Mouse (Mus musculus) brain, adult 2 months (tissue): Measurements from ENCODE around the gene Ebp.

ENCODE experiments used
- DNase-seq: peaks from one replicate; pipeline ENCODE4 v3.0.0; 2011; ENCODE audit warnings: low read depth, low spot score

The Ebp gene

DNA sequence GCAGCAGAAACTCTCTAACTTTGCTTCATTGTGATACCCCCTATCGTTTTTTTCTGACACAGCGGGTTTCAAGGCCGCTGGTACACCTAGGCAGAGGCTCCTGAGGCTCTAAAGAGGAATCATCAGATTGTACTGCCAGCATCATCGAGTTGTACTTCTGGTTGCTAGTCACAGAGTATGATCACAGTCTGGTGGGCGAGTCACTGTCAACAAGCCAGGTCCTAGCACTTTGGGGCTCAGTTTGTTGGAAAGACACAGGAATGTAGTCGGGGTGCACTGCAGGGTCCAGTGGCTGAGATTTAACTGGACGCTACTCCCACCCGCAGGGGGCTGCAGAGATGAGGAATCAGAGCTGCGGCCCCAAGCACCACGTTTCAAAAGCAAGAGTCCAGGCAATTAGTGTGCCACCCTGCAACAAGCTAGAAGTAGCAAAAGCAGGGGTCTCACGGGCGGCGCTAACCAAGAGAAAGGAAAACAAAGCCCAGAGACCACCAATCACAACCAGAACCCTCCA is 1.1 kb downstream of the Ebp start:
- DNase-seq, result peak; percentile 34

GRCm38 (mm10) chrX:8182871-8183540 is 10.3 kb downstream of the Ebp start:
- no peak for DNase-seq

DNA sequence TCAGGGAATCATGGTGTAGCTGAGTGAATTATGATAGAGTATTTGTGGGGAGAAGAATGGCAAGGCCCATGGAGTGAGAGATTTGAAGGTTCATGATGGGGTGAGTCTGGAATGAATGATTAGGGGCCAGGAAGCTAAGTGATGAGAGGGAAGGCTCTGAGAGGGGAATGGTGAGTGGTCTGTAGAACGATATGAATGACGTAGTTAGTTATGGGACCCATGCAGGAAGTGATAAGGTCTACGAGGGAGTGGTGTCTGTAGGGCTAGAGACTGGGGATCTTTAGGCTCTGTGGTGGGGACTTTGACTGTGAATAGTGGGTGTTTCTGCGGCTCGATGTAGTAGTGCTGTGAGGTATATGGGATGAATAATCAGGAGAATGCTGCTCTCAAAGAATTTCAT is 13.7 kb downstream of the Ebp start:
- no peak for DNase-seq

GRCm38 (mm10) chrX:8178871-8179270 is 14.4 kb downstream of the Ebp start:
- no peak for DNase-seq

- DNase-seq, result peak; percentile 95
Observed at GRCm38 (mm10) chrX:8175504-8176385, 17.6 kb downstream of the Ebp start, which contains the start of gene Tbc1d25. Gene Tbc1d25 (minus strand): TSS chrX:8176181.

DNA sequence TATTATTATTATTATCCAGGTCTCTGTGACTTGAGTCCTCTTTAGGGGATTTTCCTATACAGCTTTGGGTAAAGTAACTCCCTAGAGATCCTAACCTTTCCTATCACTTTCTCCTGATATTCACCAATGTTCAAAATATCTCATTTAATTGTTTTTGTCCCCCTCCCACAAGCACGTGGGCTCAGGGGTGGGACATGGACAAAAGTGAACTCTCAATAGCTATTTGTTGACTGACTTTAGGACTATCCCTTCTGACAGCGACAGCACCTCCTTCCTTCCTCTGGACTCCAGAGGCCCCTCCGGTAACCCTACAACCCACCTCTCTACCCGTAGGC is 18.2 kb downstream of the Ebp start:
- no peak for DNase-seq

GRCm38 (mm10) chrX:8167716-8168647 is 25.3 kb downstream of the Ebp start:
- DNase-seq, result no peak

DNA sequence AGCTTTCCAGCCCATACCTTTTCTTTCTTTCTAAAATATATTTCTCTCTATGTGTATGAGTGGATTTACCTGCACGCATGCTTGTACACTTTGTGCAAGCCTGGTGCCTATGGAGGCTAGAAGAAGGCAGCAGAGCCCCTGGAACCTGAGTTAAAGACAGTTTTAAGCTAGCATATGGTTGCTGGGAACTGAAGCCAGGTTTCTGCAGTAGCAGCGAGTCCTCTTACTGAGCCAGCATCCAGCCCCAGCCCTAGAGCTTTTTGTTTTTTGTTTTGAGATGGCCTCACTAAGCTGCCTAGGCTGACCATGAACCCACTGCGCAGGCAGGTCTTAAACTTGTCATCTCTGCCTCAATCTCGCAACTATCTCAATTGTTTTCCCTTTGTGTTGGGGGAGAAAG is 28.8 kb downstream of the Ebp start:
- DNase-seq, result peak; percentile 75

DNA sequence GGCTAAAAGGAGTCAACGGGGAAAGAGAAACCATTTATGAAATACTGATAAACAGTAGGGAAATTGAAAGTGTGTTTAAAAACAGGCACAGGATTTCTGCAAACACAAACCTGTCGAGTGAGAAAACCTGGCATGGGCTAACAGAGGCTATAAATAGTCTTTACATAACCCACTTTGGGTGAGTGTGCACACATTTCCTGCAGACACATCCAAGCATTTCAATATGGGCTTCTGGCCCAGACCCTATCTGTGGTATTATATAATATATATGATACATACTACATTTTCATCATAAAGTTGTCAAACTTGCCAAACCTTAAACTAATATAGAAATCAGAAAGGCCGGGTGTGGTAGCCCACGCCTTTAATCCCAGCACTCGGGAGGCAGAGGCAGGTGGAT is 30.2 kb downstream of the Ebp start:
- DNase-seq, result peak; percentile 86

- peak; percentile 95 for DNase-seq
Observed at GRCm38 (mm10) chrX:8145153-8145991, 47.9 kb downstream of the Ebp start, which contains the start of gene Rbm3. Gene Rbm3 (minus strand): TSS chrX:8145880.

DNA sequence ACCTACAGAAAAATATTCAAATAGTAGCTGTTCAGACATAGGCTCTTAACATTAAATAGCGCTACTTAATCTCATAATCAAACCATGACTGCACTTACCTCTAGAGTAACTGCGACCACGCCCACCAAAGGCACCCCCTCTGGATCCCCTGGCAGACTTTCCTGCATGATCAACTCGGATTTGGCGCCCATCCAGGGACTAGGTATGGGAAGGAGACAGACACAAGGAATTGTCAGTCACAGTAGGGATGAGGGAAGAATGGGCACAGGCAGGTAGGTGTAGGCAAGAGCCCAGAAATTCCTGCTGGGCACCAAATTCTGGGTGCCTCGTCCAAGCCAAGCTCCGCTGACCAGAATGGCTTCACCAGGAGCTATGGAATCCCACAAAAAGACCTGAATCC is 49.6 kb downstream of the Ebp start:
- no peak for DNase-seq

- no peak for DNase-seq
Observed at GRCm38 (mm10) chrX:8142948-8143347, 50.4 kb downstream of the Ebp start.

DNA sequence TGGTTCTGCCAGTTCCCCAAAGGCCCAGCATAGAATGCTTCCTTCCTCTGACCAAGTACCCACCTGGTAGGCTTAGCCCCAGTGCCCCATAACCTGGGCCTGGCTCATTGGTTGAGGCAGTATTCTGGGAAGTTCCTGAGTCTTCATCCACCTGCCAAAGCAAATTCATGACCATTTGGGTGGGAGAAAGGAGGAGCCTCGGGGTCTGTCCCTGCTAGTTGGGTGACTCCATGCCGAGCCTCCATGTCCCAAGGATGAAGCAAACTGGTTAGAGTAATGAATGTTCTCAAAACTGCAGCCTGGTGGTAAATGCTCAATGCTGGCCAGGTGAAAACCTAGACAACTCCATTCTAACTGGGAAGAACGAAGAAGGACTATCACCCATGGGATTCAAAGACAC is 52.3 kb downstream of the Ebp start:
- DNase-seq, result no peak

GRCm38 (mm10) chrX:8140446-8140845 is 52.9 kb downstream of the Ebp start:
- no peak for DNase-seq

DNA sequence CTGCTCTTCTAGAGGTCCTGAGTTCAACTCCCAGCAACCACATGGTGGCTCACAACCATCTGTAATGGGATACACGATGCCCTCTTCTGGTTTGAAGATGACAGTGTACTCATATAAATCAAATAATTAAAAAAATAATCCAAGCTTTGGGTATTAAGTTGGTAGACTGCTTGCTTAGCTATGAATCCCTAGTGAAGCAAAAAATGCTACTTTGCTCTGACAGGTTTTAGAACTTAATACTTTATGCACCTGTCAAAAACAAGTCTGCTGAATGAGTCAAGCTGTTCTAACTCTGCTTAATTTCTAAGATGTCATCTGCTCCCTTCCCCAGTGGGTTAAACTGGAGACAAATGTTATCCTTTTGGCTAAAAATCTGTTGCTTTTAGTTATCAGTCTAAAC is 53.8 kb downstream of the Ebp start:
- no peak for DNase-seq

GRCm38 (mm10) chrX:8135886-8136285 is 57.4 kb downstream of the Ebp start:
- DNase-seq, result peak; percentile 10
